9 mouse cellular contexts compared by ENCODE assay signal in the genomic region with DNA sequence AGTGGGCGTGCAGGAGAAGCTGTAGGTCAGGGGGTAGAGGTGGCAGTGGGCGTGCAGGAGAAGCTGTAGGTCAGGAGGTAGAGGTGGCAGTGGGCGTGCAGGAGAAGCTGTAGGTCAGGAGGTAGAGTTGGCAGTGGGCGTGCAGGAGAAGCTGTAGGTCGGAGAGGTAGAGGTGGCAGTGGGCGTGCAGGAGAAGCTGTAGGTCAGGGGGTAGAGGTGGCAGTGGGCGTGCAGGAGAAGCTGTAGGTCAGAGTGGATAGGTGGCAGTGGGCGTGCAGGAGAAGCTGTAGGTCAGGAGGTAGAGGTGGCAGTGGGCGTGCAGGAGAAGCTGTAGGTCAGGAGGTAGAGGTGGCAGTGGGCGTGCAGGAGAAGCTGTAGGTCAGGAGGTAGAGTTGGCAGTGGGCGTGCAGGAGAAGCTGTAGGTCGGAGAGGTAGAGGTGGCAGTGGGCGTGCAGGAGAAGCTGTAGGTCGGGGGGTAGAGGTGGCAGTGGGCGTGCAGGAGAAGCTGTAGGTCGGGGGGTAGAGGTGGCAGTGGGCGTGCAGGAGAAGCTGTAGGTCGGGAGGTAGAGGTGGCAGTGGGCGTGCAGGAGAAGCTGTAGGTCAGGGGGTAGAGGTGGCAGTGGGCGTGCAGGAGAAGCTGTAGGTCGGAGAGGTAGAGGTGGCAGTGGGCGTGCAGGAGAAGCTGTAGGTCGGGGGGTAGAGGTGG. TPM values are rescaled to one million over a fixed set of nuclear protein-coding genes. Genes with fewer than 3 reads are reported as not detected.
DNase-seq lines count a peak whose midpoint lies in the region.
"Not testable (repeated sequence)": the region's sequence is repeated elsewhere in the genome, so short reads cannot be mapped to it uniquely, and the experiment has no call there.
"Had no signal": no experiment of that assay in that cellular context is flagged by ENCODE, and none has a peak within 500 bp of the region (broad histone marks: within the 10 kb centered on the region; RNA-seq: fewer than 3 reads in every experiment).

No protein-coding gene starts in this region.

- DNase-seq in T-cell, adult 2 months (ENCODE audit: low spot score), result peak; percentile 54
- peak; percentile 59 for DNase-seq in cerebellum, adult 9-11 months
- peak; percentile 68 for DNase-seq in gastrocnemius, postnatal 14 days
- DNase-seq in kidney, adult 11 months, result peak; percentile 50
- DNase-seq in left cerebral cortex, adult 11 months (ENCODE audit: low spot score), result peak; percentile 50
- DNase-seq in lung, postnatal 36 days, result peak; percentile 32
- peak; percentile 74 to 78 for DNase-seq in right cerebral cortex, postnatal 36 days (ENCODE audit: low spot score in 2 of 2)
- peak; percentile 66 to 86 for DNase-seq in urinary bladder, adult 18-20 months (ENCODE audit: low spot score in 2 of 2)

- intact Hi-C loops in gastrocnemius, postnatal 14 days (cut with DNase I; ENCODE audit: low total_unique reads), result not testable (repeated sequence)

RNA-seq across cellular contexts. Expression of a gene that starts 3.7 kb away (rescaled TPM):
- total RNA-seq in gastrocnemius, postnatal 14 days (2021), result under 1 TPM in 1 of 2 experiments, not detected in 1; 0.12 TPM

RNA-seq across cellular contexts. Expression of a gene that starts 20.8 kb away (rescaled TPM):
- not detected for total RNA-seq in gastrocnemius, postnatal 14 days (2021)
- total RNA-seq: midbrain, postnatal 0 days had no signal

RNA-seq across cellular contexts. Expression of a gene that starts 57.7 kb away (rescaled TPM):
- 10 to 100 TPM; 35.1 to 41.5 TPM for total RNA-seq in gastrocnemius, postnatal 14 days (2021)

Comparison
In these comparisons a context has a peak if more than half of its experiments do, and no peak if none do; other contexts are left out.
1. Peak in every context shown above with its lines: DNase-seq.